Mouse (Mus musculus) adrenal gland, postnatal 4 days (tissue): ENCODE results near the gene Fbn1. TPM values are rescaled to one million over a fixed set of nuclear protein-coding genes. Genes with fewer than 3 reads are reported as not detected.

ENCODE experiments used
- DNase-seq, 2 experiments: peaks; one replicate each; pipeline ENCODE4 v3.0.0; 2021 to 2022; ENCODE audit warnings: low spot score in 2 of 2, mixed read lengths in 2 of 2
- long read RNA-seq, 2 experiments: library from polyadenylated mRNA; stranded (forward); transcript quantifications; one replicate each; pipeline ENCODE4 v2.0.0; 2021
- total RNA-seq, 2 experiments: library from RNA; stranded (reverse); gene quantifications; 2 replicates each; pipeline ENCODE4 v1.2.3; 2021

Fbn1 gene
- 100 to 1,000 TPM; 103 to 104 TPM for total RNA-seq
- long read RNA-seq, experiment 1, partial matches to known transcripts = 9 of 14 reads
- long read RNA-seq, experiment 1, other reads (novel, unspliced or antisense) = 5 of 14 reads
- long read RNA-seq, experiment 2, partial matches to known transcripts = 9 of 10 reads
- long read RNA-seq, experiment 2, other reads (novel, unspliced or antisense) = 1 of 10 reads

DNA sequence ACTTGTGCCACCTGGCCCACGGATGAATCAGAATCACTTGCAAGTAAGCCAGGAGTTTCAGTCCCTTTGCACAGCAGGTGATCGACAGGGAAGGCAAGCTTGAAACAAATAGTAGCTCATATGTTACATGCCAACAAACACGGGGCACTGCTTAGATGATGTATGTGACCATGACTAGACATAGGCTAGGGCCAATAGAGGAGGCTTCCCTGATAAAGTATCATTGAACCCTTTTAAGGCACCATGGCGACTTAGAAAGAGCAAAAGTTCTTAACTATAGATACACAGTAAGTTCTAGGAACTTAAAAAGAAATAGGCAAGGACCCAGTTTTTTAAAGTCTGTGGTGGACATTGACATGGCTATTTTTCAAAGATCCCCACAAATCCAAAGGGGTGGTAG, at the start of gene Fbn1:
Gene Fbn1 (minus strand): TSS at position 101 of the 400 bp plus-strand sequence.
- DNase-seq = no peak

GRCm38 (mm10) chr2:125555830-125556229, 48.0 kb upstream of the Fbn1 start:
- no peak for DNase-seq

GRCm38 (mm10) chr2:125548806-125549578, 41.2 kb upstream of the Fbn1 start:
- DNase-seq = no peak

DNA sequence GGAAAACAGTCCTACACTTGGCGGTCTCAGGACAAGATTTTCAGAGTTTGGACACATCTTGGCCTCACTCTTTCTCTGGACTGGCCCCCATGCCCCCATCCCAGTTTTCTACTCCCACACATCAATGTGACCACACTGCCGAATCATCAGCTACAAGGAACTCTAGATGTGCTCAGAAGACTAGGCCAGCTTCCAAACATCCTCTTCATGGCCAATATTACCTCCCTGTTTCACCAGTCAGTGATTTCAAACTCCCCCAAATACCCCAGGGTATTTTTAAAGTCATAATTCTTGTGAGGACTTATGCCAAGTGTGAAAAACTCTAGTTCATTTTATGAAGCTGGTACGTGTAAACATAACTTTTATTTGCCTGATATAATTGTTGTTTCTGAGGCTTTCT, 37.2 kb upstream of the Fbn1 start:
- no peak for DNase-seq

GRCm38 (mm10) chr2:125543646-125544045, 35.9 kb upstream of the Fbn1 start:
- no peak for DNase-seq

- no peak for DNase-seq
These were observed 33.7 kb upstream of the Fbn1 start for GRCm38 (mm10) chr2:125541451-125541850.

GRCm38 (mm10) chr2:125540579-125540978, 32.8 kb upstream of the Fbn1 start:
- DNase-seq = no peak

GRCm38 (mm10) chr2:125539640-125540039, 31.8 kb upstream of the Fbn1 start:
- no peak for DNase-seq

GRCm38 (mm10) chr2:125530665-125531064, 22.9 kb upstream of the Fbn1 start:
- DNase-seq = no peak

DNA sequence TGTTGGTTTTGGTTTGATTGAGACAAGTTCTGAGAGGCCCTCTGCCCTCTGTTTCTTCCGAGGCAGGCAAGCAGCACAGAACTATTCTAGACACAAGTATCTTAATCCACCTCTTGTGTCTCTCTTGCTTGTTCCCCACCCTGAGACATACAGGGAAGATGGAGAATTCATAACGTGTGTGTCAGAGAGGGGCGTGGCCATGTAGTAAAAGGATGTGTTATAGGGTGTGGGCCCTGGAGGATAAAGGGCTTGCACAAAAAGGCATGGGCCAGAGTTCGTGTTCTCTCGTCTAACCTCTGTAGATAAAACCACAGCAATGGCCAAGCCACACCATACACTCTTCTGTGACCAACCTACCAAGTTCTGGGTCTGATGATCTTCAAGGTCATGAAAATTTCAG, 18.8 kb upstream of the Fbn1 start:
- DNase-seq = no peak

- DNase-seq = no peak
These were observed 17.7 kb upstream of the Fbn1 start for GRCm38 (mm10) chr2:125525484-125525883.

GRCm38 (mm10) chr2:125516594-125516993, 8.8 kb upstream of the Fbn1 start:
- DNase-seq = no peak

GRCm38 (mm10) chr2:125515291-125516057, 7.7 kb upstream of the Fbn1 start:
- no peak for DNase-seq

DNA sequence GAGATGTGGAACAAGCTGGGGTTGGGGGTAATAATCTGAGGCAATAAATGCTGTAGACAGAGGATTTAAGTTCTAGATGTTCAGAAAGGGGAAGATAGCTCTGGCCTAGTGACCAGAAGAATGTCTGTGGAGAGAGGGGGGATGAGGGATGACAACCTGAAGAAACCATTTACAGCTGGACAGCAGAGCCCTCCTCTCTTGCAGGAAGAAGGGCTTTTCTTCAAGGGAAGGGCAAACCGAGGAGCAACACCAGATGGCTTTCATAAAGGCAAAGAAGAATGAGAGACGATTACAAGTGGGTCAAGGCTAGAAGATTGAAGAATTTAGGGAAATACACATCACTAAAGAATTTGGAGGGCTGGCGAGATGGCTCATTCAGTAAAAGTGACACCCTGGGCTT, 6.6 kb upstream of the Fbn1 start:
- no peak for DNase-seq

DNA sequence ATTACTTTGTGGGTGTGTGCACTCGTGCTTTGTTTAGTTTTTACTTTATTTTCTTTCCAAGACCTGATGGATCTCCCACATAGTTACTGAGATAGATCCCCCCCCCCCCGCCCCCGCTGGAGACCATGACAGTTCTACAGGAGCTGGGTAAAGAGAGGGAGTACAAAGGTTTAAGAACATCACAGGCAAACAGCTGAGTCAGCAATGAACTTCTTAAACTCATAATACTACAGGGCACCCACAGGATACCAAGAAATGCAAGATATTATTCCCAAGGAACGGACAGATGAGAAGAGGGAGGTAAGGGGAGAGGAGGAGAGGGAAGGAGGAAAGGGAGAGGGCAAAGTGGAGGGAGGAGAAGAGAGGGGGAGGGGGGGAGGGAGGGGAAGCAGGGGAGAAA, 4.8 kb upstream of the Fbn1 start:
- DNase-seq = no peak

DNA sequence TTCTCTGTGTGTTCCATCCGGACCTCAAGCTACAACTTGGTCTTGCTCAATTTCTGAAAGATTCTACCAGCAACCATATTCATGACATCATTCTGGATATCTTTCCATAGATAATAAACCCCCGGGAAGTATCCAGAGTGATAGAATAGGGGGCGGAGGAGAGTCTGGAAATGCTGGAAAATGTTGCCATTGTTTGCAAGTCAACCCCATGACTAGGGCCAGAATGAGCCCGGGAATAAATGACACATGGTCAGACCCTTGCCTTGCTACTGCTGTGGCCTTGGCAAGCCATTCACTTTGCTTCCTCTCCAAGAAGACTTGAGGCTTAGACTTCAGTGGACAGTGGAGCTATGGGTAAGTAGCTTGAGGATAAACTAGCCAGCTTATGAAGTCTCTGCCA, 4.1 kb upstream of the Fbn1 start:
- no peak for DNase-seq

DNA sequence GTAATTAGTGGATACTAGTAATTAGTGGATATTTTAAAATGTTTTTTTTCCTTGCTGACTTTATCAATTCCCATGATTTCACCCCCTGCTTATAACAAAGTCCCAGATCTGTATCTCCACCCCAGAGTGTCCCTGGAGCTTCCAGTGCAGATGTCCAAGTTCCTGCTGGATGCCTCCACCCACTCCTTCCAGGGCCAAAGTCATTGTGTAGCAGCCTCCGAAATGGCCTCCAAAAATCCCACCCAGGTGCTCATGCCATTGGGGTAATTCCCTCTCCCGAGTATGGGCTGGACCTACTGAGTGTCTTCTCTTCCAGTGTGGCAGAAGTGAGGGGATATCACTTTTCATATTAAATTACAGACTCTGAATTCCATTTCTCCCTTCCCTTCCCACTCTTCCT, 3.0 kb upstream of the Fbn1 start:
- no peak for DNase-seq

GRCm38 (mm10) chr2:125508381-125508780, 588 bp upstream of the Fbn1 start:
- no peak for DNase-seq

DNA sequence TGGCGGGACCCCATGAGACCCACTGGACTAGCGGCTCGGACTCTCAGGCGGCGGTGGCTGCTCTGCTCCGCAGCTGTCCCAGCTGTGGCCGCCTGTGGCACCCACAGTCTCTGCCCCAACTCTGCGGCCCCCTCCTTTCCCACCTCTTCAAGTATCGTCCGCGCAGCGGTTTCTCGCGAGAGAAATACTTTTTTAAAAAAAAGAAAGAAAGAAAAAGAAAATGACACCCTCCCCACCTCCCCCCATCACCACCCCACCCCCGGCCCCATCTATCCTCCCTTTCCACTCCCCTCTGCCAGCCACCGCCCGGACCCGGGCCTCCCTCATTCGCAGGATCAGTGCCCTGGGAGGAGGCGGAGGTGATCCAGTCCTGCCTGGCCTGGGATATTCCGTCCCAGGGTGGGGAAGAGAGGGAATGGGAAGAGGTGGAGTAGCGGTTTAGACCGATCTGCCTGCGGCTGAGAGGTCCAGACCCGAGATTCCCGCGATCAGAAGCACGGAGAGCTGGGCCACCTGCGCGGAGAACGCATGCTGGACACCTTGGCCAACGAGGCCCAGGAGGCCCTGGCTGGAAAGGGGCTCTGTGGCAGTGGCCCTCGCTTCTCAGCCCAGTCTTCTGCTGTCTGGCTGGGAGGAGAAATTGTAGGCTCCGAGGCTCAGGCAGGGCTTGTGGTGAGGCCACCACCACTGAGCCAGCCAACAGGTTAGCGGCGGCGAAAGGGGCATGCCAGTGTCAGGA, 1.3 kb downstream of the Fbn1 start:
- peak; percentile 18 to 42 for DNase-seq

- DNase-seq = peak; percentile 25 to 38
These were observed 2.0 kb downstream of the Fbn1 start for GRCm38 (mm10) chr2:125505746-125506315.
